Mouse (Mus musculus): ENCODE measurements around the gene Slc35b4. TPM values are rescaled to one million over a fixed set of nuclear protein-coding genes. Genes with fewer than 3 reads are reported as not detected.

Gene Slc35b4
- total RNA-seq, 2 experiments from 2014 or later: 11.5 to 17.4 TPM

- ATAC-seq (replicated peaks; ENCODE audit: low FRiP score, low TSS enrichment, poor library complexity, severe bottlenecking): no peak
Measured at GRCm38 (mm10) chr6:34148021-34148420, 28.9 kb downstream of the Slc35b4 start.

GRCm38 (mm10) chr6:34146042-34146441 is 30.9 kb downstream of the Slc35b4 start:
- ATAC-seq (replicated peaks; ENCODE audit: low FRiP score, low TSS enrichment, poor library complexity, severe bottlenecking): no peak

- no peak for ATAC-seq (replicated peaks; ENCODE audit: low FRiP score, low TSS enrichment, poor library complexity, severe bottlenecking)
Measured at GRCm38 (mm10) chr6:34142931-34143330, 34.0 kb downstream of the Slc35b4 start.

GRCm38 (mm10) chr6:34138366-34138765 is 38.5 kb downstream of the Slc35b4 start:
- no peak for ATAC-seq (replicated peaks; ENCODE audit: low FRiP score, low TSS enrichment, poor library complexity, severe bottlenecking)

- ATAC-seq (replicated peaks; ENCODE audit: low FRiP score, low TSS enrichment, poor library complexity, severe bottlenecking): no peak
Measured at GRCm38 (mm10) chr6:34132391-34132790, 44.5 kb downstream of the Slc35b4 start.

GRCm38 (mm10) chr6:34129261-34129660 is 47.6 kb downstream of the Slc35b4 start:
- ATAC-seq (replicated peaks; ENCODE audit: low FRiP score, low TSS enrichment, poor library complexity, severe bottlenecking): no peak

GRCm38 (mm10) chr6:34124401-34124800 is 52.5 kb downstream of the Slc35b4 start:
- no peak for ATAC-seq (replicated peaks; ENCODE audit: low FRiP score, low TSS enrichment, poor library complexity, severe bottlenecking)

GRCm38 (mm10) chr6:34116838-34117478 is 60.0 kb downstream of the Slc35b4 start:
- no peak for ATAC-seq (replicated peaks; ENCODE audit: low FRiP score, low TSS enrichment, poor library complexity, severe bottlenecking)

- ATAC-seq (replicated peaks; ENCODE audit: low FRiP score, low TSS enrichment, poor library complexity, severe bottlenecking): no peak
Measured at GRCm38 (mm10) chr6:34111406-34111805, 65.5 kb downstream of the Slc35b4 start.

- no peak for ATAC-seq (replicated peaks; ENCODE audit: low FRiP score, low TSS enrichment, poor library complexity, severe bottlenecking)
Measured at GRCm38 (mm10) chr6:34110571-34110970, 66.3 kb downstream of the Slc35b4 start.

Other genes starting within 250 kb of the Slc35b4 start
- 0.44 TPM in 1 of 2 replicates, not detected in the other for gene Lrguk, start 147.7 kb downstream of the Slc35b4 start, total RNA-seq (2014; fragmentation: Nextera tagmentation)
- 0.76 TPM in 1 of 2 replicates, not detected in the other for gene Lrguk, start 147.7 kb downstream of the Slc35b4 start, total RNA-seq (2017)
- gene Akr1b3, start 140.4 kb upstream of the Slc35b4 start, total RNA-seq (2014; fragmentation: Nextera tagmentation): 136 and 183 TPM in 2 replicates
- 72.9 and 78.5 TPM in 2 replicates for gene Akr1b3, start 140.4 kb upstream of the Slc35b4 start, total RNA-seq (2017)
- gene Akr1b8, start 177.0 kb upstream of the Slc35b4 start, total RNA-seq (2014; fragmentation: Nextera tagmentation): not detected in 2 replicates
- gene Akr1b8, start 177.0 kb upstream of the Slc35b4 start, total RNA-seq (2017): not detected in 2 replicates
- gene Akr1b10, start 207.1 kb upstream of the Slc35b4 start, total RNA-seq (2014; fragmentation: Nextera tagmentation): 18.6 and 22.5 TPM in 2 replicates
- gene Akr1b10, start 207.1 kb upstream of the Slc35b4 start, total RNA-seq (2017): 10.5 and 16.5 TPM in 2 replicates
- gene Akr1b7, start 235.2 kb upstream of the Slc35b4 start, total RNA-seq (2014; fragmentation: Nextera tagmentation): not detected in 2 replicates
- gene Akr1b7, start 235.2 kb upstream of the Slc35b4 start, total RNA-seq (2017): not detected in 2 replicates

Data from megakaryocyte-erythroid progenitor cell, adult 5-6 weeks (primary cell).